Comparison of ENCODE assay signal across 8 mouse cellular contexts in the genomic region with DNA sequence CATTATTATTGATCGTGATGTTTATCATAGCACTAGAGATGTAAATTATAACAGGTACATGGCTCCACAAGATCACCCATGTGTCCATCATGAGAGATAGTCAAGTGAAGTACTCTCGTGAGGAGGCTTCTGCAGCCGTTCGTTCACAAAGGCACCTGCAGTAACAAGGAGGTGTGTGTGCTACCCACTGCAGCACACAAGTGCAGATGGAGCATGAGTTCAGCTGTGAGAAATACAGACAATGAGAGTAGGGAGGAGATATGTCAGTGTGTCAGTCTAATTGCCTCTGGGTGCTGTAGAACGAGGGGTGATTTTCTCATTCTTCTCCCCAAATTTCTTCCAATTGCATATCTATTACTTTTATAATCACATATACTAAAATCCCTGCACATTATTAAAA.
"Had no signal": no experiment of that assay in that cellular context is flagged by ENCODE, and none has a peak within 500 bp of the region (broad histone marks: within the 10 kb centered on the region; RNA-seq: fewer than 3 reads in every experiment).

No protein-coding gene starts in this region.

- H3K36me3 ChIP-seq: limb, embryonic 15.5 days; neural tube, embryonic 13.5 days had no signal

- H3K4me1 ChIP-seq: liver, embryonic 12.5 days; neural tube, embryonic 13.5 days had no signal

- DNase-seq: kidney, adult 2 months; kidney, postnatal 25 days; layer of hippocampus, adult 9-11 months; layer of hippocampus, postnatal 36 days had no signal

- H3K9ac ChIP-seq: limb, embryonic 15.5 days; liver, embryonic 12.5 days; neural tube, embryonic 13.5 days had no signal

- H3K27me3 ChIP-seq: limb, embryonic 15.5 days; liver, embryonic 12.5 days; neural tube, embryonic 13.5 days had no signal

- ATAC-seq: liver, embryonic 12.5 days had no signal

- H3K4me2 ChIP-seq: limb, embryonic 15.5 days; liver, embryonic 12.5 days; neural tube, embryonic 13.5 days had no signal

- H3K27ac ChIP-seq: limb, embryonic 15.5 days; liver, embryonic 12.5 days; neural tube, embryonic 13.5 days; stomach, postnatal 0 days had no signal

- H3K9me3 ChIP-seq: limb, embryonic 15.5 days; liver, embryonic 12.5 days; neural tube, embryonic 13.5 days had no signal

- H3K4me3 ChIP-seq: limb, embryonic 15.5 days; liver, embryonic 12.5 days; neural tube, embryonic 13.5 days had no signal
